Mouse (Mus musculus) heart, postnatal 4 days (tissue): ENCODE results near the gene Plekhg5. TPM values are rescaled to one million over a fixed set of nuclear protein-coding genes. Genes with fewer than 3 reads are reported as not detected.

Source experiments
- DNase-seq: peaks from one replicate; pipeline ENCODE4 v3.0.0; 2021
- total RNA-seq, 2 experiments: library from RNA; stranded (reverse); gene quantifications; 2 replicates each; pipeline ENCODE4 v1.2.3; 2021

Gene Plekhg5
- total RNA-seq, 2 experiments from 2014 or later = 35.0 to 35.3 TPM

GRCm38 (mm10) chr4:152146033-152146827 is 73.9 kb downstream of the Plekhg5 start:
- DNase-seq = no peak

GRCm38 (mm10) chr4:152150546-152150945 is 78.2 kb downstream of the Plekhg5 start:
- DNase-seq = no peak

GRCm38 (mm10) chr4:152151451-152151965 is 79.2 kb downstream of the Plekhg5 start:
- no peak for DNase-seq

- peak; percentile 74 for DNase-seq
Measured at GRCm38 (mm10) chr4:152151966-152152544, 79.8 kb downstream of the Plekhg5 start, which contains the start of gene Espn. Espn (minus strand) TSS chr4:152152371.

GRCm38 (mm10) chr4:152153771-152154177 is 81.5 kb downstream of the Plekhg5 start:
- DNase-seq = peak; percentile 93

GRCm38 (mm10) chr4:152155019-152155418 is 82.7 kb downstream of the Plekhg5 start:
- no peak for DNase-seq

GRCm38 (mm10) chr4:152157779-152158584 is 85.7 kb downstream of the Plekhg5 start:
- DNase-seq = peak; percentile 50

GRCm38 (mm10) chr4:152158585-152159284 is 86.4 kb downstream of the Plekhg5 start, which contains the start of gene Hes2:
Hes2 (plus strand) TSS chr4:152158867.
- no peak for DNase-seq

- DNase-seq = no peak
Measured at GRCm38 (mm10) chr4:152159285-152159678, 87.0 kb downstream of the Plekhg5 start.

DNA sequence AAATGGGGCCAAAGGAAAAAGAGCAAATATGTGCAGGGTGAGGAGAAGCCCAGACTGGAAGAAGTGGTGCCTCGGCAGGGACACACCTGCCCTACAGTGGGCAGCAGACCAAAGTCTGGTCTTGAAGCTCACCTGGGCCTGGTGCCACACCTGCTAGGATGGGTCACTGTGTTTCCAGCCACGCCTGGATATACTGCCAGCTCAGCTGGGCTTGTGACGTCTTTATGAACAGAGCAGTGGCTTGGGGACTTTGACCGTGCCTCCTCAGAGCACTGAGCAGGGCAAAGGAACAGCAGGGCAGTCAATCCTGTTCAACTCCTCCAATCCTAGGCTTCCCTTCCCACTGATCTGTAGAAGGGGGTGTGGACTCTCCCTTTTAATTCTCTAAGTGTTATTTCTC is 88.5 kb downstream of the Plekhg5 start:
- DNase-seq = no peak

DNA sequence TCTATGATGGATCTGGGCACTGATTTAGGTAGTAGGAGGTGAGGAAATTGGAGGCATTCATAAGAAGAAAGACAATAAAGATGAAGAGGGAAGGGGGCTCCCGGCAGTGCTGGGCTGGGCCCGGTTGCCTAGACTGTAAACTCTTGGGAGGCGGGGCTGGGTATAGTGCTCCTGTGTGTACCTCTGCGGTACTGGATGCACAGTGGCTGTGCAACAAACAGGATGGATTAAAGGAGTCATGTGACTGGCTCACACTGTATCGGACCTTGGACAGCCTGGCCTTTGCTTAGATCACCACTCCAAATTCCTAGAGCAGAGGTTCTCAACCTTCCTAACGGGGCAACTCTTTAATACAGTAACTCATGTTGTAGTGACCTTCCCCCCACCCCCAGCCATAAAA is 89.3 kb downstream of the Plekhg5 start:
- DNase-seq = no peak

DNA sequence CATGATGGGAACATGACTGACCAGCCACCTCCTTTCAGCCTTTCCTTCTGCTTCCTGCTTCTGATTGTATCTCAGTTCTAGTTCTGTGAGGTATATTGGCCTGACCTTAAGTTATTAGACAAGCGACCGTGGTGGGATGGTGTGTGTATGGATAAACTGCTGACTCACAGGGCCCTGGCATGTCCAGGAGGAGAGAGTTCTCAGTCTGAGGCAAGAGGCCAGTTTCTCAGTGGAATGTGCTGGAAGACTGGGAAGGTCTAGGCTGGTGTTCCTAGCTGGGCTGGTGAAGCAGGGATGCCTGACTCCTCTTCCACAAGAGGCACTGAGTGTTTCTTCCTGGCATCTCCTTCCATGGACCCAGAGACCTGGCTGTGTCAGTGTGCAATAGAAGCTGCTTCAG is 90.5 kb downstream of the Plekhg5 start:
- no peak for DNase-seq

Other genes starting within 250 kb of the Plekhg5 start
- 100 to 1,000 TPM; 152 to 172 TPM for gene Camta1, start 210.6 kb upstream of the Plekhg5 start, total RNA-seq
- gene Dnajc11, start 138.8 kb upstream of the Plekhg5 start, total RNA-seq = 10 to 100 TPM; 96.2 to 99.0 TPM
- gene Thap3, start 83.5 kb upstream of the Plekhg5 start, total RNA-seq = 10 to 100 TPM; 11.7 to 13.4 TPM
- 10 to 100 TPM; 14.8 to 15.3 TPM for gene Phf13, start 76.2 kb upstream of the Plekhg5 start, total RNA-seq
- gene Klhl21, start 63.7 kb upstream of the Plekhg5 start, total RNA-seq = 10 to 100 TPM; 42.3 to 49.2 TPM
- gene Zbtb48, start 44.8 kb upstream of the Plekhg5 start, total RNA-seq = 10 to 100 TPM; 10.5 to 11.1 TPM
- gene Tas1r1, start 33.9 kb upstream of the Plekhg5 start, total RNA-seq = under 1 TPM; 0.10 to 0.11 TPM
- gene Nol9, start 33.2 kb upstream of the Plekhg5 start, total RNA-seq = 10 to 100 TPM; 11.1 to 13.2 TPM
- gene Tnfrsf25, start 43.4 kb downstream of the Plekhg5 start, total RNA-seq = 1 to 10 TPM in 1 of 2 experiments, under 1 TPM in 1; 0.88 to 2.2 TPM
- gene Espn, start 79.9 kb downstream of the Plekhg5 start, total RNA-seq = 1 to 10 TPM; 1.5 to 1.8 TPM
- not detected for gene Hes2, start 86.4 kb downstream of the Plekhg5 start, total RNA-seq
- 10 to 100 TPM; 54.3 to 58.4 TPM for gene Acot7, start 105.6 kb downstream of the Plekhg5 start, total RNA-seq
- gene Gpr153, start 201.7 kb downstream of the Plekhg5 start, total RNA-seq = 10 to 100 TPM; 30.1 to 30.6 TPM
- gene Hes3, start 219.2 kb downstream of the Plekhg5 start, total RNA-seq = not detected
- gene Icmt, start 224.7 kb downstream of the Plekhg5 start, total RNA-seq = 10 to 100 TPM; 32.1 to 33.3 TPM
- 100 to 1,000 TPM; 105 to 116 TPM for gene Rnf207, start 246.5 kb downstream of the Plekhg5 start, total RNA-seq